In genomic region chr1:72673070-72673469, GRCm38 (mm10) we compare ENCODE assay signal across 20 mouse cellular contexts. TPM values are rescaled to one million over a fixed set of nuclear protein-coding genes. Genes with fewer than 3 reads are reported as not detected.
DNase-seq lines count a peak whose midpoint lies in the region; ATAC-seq and TF ChIP-seq lines count a peak whose summit lies in the region.
"Had no signal": no experiment of that assay in that cellular context is flagged by ENCODE, and none has a peak within 500 bp of the region (broad histone marks: within the 10 kb centered on the region; RNA-seq: fewer than 3 reads in every experiment).

No protein-coding gene starts in this region.

- H3K4me2 ChIP-seq in embryonic facial prominence, embryonic 11.5 days (ENCODE audit: low read depth, low read length), result no peak overlapping the region
- no peak overlapping the region for H3K4me2 ChIP-seq in limb, embryonic 14.5 days (replicated peaks; ENCODE audit: low read depth, low read length, severe bottlenecking)
- H3K4me2 ChIP-seq: kidney, embryonic 15.5 days; limb, embryonic 12.5 days had no signal

- H3K27ac ChIP-seq in embryonic facial prominence, embryonic 11.5 days (replicated peaks; ENCODE audit: low read depth, low read length), result no peak overlapping the region
- H3K27ac ChIP-seq in embryonic facial prominence, embryonic 10.5 days (replicated peaks), result no peak overlapping the region; the same call in 1 of the 2 replicates
- no peak overlapping the region for H3K27ac ChIP-seq in limb, embryonic 14.5 days (replicated peaks; ENCODE audit: low read depth, low read length)
- H3K27ac ChIP-seq in limb, embryonic 10.5 days, result no peak overlapping the region
- H3K27ac ChIP-seq: kidney, embryonic 15.5 days; layer of hippocampus, adult 2 months; limb, embryonic 12.5 days had no signal

- ATAC-seq in embryonic facial prominence, embryonic 11.5 days (replicated peaks; ENCODE audit: insufficient number of reproducible peaks, low FRiP score, low TSS enrichment, low read depth), result no peak
- no peak for ATAC-seq in limb, embryonic 14.5 days (ENCODE audit: low FRiP score, low read depth)
- no peak for ATAC-seq in monocyte, adult 5-6 weeks (replicated peaks; ENCODE audit: insufficient number of reproducible peaks, low FRiP score, low TSS enrichment, poor library complexity, severe bottlenecking)

- H3K9me3 ChIP-seq in embryonic facial prominence, embryonic 11.5 days (replicated peaks; ENCODE audit: control insufficient read depth, low read length), result no peaks in the 10 kb centered on the region
- no peaks in the 10 kb centered on the region for H3K9me3 ChIP-seq in embryonic facial prominence, embryonic 10.5 days
- no peaks in the 10 kb centered on the region for H3K9me3 ChIP-seq in limb, embryonic 14.5 days (ENCODE audit: control insufficient read depth, low read length)
- no peaks in the 10 kb centered on the region for H3K9me3 ChIP-seq in limb, embryonic 10.5 days (replicated peaks)
- H3K9me3 ChIP-seq: kidney, embryonic 15.5 days; limb, embryonic 12.5 days had no signal

- no peak for TF ChIP-seq POLR2A in limb, embryonic 14.5 days (IDR thresholded peaks at IDR 0.05; ENCODE audit: borderline replicate concordance, extremely low read depth, insufficient read depth, insufficient read length)

- H3K9ac ChIP-seq in embryonic facial prominence, embryonic 11.5 days (replicated peaks; ENCODE audit: low read length), result no peak overlapping the region
- H3K9ac ChIP-seq in limb, embryonic 14.5 days (ENCODE audit: low read depth, low read length, severe bottlenecking), result no peak overlapping the region
- H3K9ac ChIP-seq: kidney, embryonic 15.5 days; limb, embryonic 12.5 days had no signal

- H3K4me3 ChIP-seq in embryonic facial prominence, embryonic 11.5 days (ENCODE audit: low read depth, low read length), result no peak overlapping the region
- H3K4me3 ChIP-seq in embryonic facial prominence, embryonic 10.5 days, result no peak overlapping the region
- no peak overlapping the region for H3K4me3 ChIP-seq in limb, embryonic 14.5 days (replicated peaks; ENCODE audit: low read length)
- H3K4me3 ChIP-seq in limb, embryonic 10.5 days, result no peak overlapping the region
- H3K4me3 ChIP-seq: kidney, embryonic 15.5 days; layer of hippocampus, adult 2 months; limb, embryonic 12.5 days had no signal

- 41% methylated on average over 3 of the region's 3 CpGs for WGBS in embryonic facial prominence, embryonic 11.5 days
- 49% methylated on average over 3 of the region's 3 CpGs for WGBS in embryonic facial prominence, embryonic 10.5 days
- 47% methylated on average over 3 of the region's 3 CpGs for WGBS in limb, embryonic 14.5 days
- WGBS in limb, embryonic 10.5 days, result 52% methylated on average over 3 of the region's 3 CpGs

- H3K36me3 ChIP-seq in embryonic facial prominence, embryonic 11.5 days (replicated peaks; ENCODE audit: control insufficient read depth, insufficient read depth, low read depth, low read length), result no peaks in the 10 kb centered on the region
- no peaks in the 10 kb centered on the region for H3K36me3 ChIP-seq in embryonic facial prominence, embryonic 10.5 days (replicated peaks)
- no peaks in the 10 kb centered on the region for H3K36me3 ChIP-seq in limb, embryonic 14.5 days (ENCODE audit: control insufficient read depth, insufficient read depth, low read length)
- H3K36me3 ChIP-seq in limb, embryonic 10.5 days, result no peaks in the 10 kb centered on the region
- H3K36me3 ChIP-seq: kidney, embryonic 15.5 days; limb, embryonic 12.5 days had no signal

- DNase-seq in embryonic facial prominence, embryonic 11.5 days (ENCODE audit: low spot score), result peak; percentile 3
- DNase-seq in embryonic facial prominence, embryonic 10.5 days (ENCODE audit: low spot score), result no peak
- DNase-seq in limb, embryonic 14.5 days (ENCODE audit: low spot score), result peak; percentile 12
- no peak for DNase-seq in limb, embryonic 10.5 days (ENCODE audit: low spot score)
- DNase-seq in lung, adult 18-20 months, result peak; percentile 50 to 82
- DNase-seq in mesoderm, embryonic 11.5 days (ENCODE audit: low read depth, low spot score), result peak; percentile 4
- DNase-seq in spleen, postnatal 14 days (ENCODE audit: low spot score in 2 of 2), result no peak
- DNase-seq: adrenal gland, postnatal 36 days; cerebellum, adult 18-20 months; embryo, embryonic 11 days; heart, adult 11 months; heart, postnatal 10 days had no signal

- H3K4me1 ChIP-seq in embryonic facial prominence, embryonic 11.5 days (ENCODE audit: control insufficient read depth, insufficient read depth, low read length), result no peaks in the 10 kb centered on the region
- H3K4me1 ChIP-seq in embryonic facial prominence, embryonic 10.5 days, result peaks cover 3% of the 10 kb centered on the region; the same call in 1 of the 2 replicates
- H3K4me1 ChIP-seq in limb, embryonic 14.5 days (ENCODE audit: control insufficient read depth, insufficient read depth, low read length), result no peaks in the 10 kb centered on the region
- no peaks in the 10 kb centered on the region for H3K4me1 ChIP-seq in limb, embryonic 10.5 days
- H3K4me1 ChIP-seq: kidney, embryonic 15.5 days; limb, embryonic 12.5 days had no signal

- no peaks in the 10 kb centered on the region for H3K27me3 ChIP-seq in embryonic facial prominence, embryonic 11.5 days (ENCODE audit: control insufficient read depth, insufficient read depth, low read length)
- no peaks in the 10 kb centered on the region for H3K27me3 ChIP-seq in embryonic facial prominence, embryonic 10.5 days (replicated peaks; ENCODE audit: low read depth, poor library complexity, severe bottlenecking)
- no peaks in the 10 kb centered on the region for H3K27me3 ChIP-seq in limb, embryonic 14.5 days (ENCODE audit: control insufficient read depth, insufficient read depth, low read length)
- H3K27me3 ChIP-seq in limb, embryonic 10.5 days (ENCODE audit: low read depth, poor library complexity, severe bottlenecking), result no peaks in the 10 kb centered on the region
- H3K27me3 ChIP-seq: kidney, embryonic 15.5 days; limb, embryonic 12.5 days had no signal

RNA-seq across cellular contexts. Expression of gene Ankar, which starts 27.3 kb away (rescaled TPM):
- polyA plus RNA-seq in embryonic facial prominence, embryonic 11.5 days (2014; fragmentation: Nextera tagmentation; extraction: Ambion mirVana), result not detected in 2 replicates
- not detected in 2 replicates for polyA plus RNA-seq in embryonic facial prominence, embryonic 10.5 days (2016; fragmentation: Nextera tagmentation; extraction: Ambion mirVana)
- polyA plus RNA-seq in limb, embryonic 14.5 days (2012; rRNA removed), result not detected in 2 replicates
- not detected in 2 replicates for polyA plus RNA-seq in limb, embryonic 14.5 days (2014; fragmentation: Nextera tagmentation; extraction: Ambion mirVana)
- polyA plus RNA-seq in limb, embryonic 10.5 days (2016; fragmentation: Nextera tagmentation; extraction: Ambion mirVana), result not detected in 2 replicates
- not detected in 3 replicates for total RNA-seq in monocyte, adult 5-6 weeks (2017)
- total RNA-seq: adrenal gland, postnatal 36 days; ES-E14; heart, postnatal 10 days; layer of hippocampus, adult 2 months; neutrophil, adult 5-6 weeks had no signal
- polyA plus RNA-seq: frontal cortex, adult 2 months; kidney, embryonic 15.5 days; limb, embryonic 12.5 days; small intestine, adult 2 months had no signal

RNA-seq across cellular contexts. Expression of gene Rpl37a, which starts 38.0 kb away (rescaled TPM):
- 1,634 and 1,716 TPM in 2 replicates for polyA plus RNA-seq in embryonic facial prominence, embryonic 11.5 days (2014; fragmentation: Nextera tagmentation; extraction: Ambion mirVana)
- 1,442 and 1,468 TPM in 2 replicates for polyA plus RNA-seq in embryonic facial prominence, embryonic 10.5 days (2016; fragmentation: Nextera tagmentation; extraction: Ambion mirVana)
- polyA plus RNA-seq in limb, embryonic 14.5 days (2012; rRNA removed), result 1,744 and 1,768 TPM in 2 replicates
- 2,152 and 2,315 TPM in 2 replicates for polyA plus RNA-seq in limb, embryonic 14.5 days (2014; fragmentation: Nextera tagmentation; extraction: Ambion mirVana)
- polyA plus RNA-seq in limb, embryonic 10.5 days (2016; fragmentation: Nextera tagmentation; extraction: Ambion mirVana), result 1,350 and 1,492 TPM in 2 replicates
- total RNA-seq in monocyte, adult 5-6 weeks (2017), result 508 to 670 TPM (median 625 TPM) in 3 replicates

Comparison
In these comparisons a context has a peak if more than half of its experiments do, and no peak if none do; other contexts are left out.
1. DNase-seq: peak in embryonic facial prominence, embryonic 11.5 days (single experiment), limb, embryonic 14.5 days (single experiment), lung, adult 18-20 months (2 of 2) and mesoderm, embryonic 11.5 days (single experiment); none in embryonic facial prominence, embryonic 10.5 days (single experiment), limb, embryonic 10.5 days (single experiment) and spleen, postnatal 14 days (0 of 2).